Mouse (Mus musculus): ENCODE data around the gene Supt20. TPM values are rescaled to one million over a fixed set of nuclear protein-coding genes. Genes with fewer than 3 reads are reported as not detected.

The Supt20 gene
- polyA plus RNA-seq, 1 experiment, result 0.21 TPM

- no peaks in the 10 kb centered on the region for H3K27me3 ChIP-seq (ENCODE audit: control insufficient read depth)
- TF ChIP-seq GATA1 (IDR thresholded peaks at IDR 0.05; ENCODE audit: low read length), result no peak
- TF ChIP-seq TAL1 (IDR thresholded peaks at IDR 0.05; ENCODE audit: low read length), result no peak
- no peaks in the 10 kb centered on the region; the same call in 1 of the 2 replicates for H3K4me1 ChIP-seq (ENCODE audit: control insufficient read depth)
- H3K9me3 ChIP-seq (ENCODE audit: control insufficient read depth, low read length), result no peaks in the 10 kb centered on the region
- no peak overlapping the region for H3K4me3 ChIP-seq (replicated peaks)
- no peaks in the 10 kb centered on the region for H3K36me3 ChIP-seq (ENCODE audit: control insufficient read depth)
Observed at GRCm38 (mm10) chr3:54668141-54668540, 24.5 kb upstream of the Supt20 start.

- Histone ChIP-seq H3K4me1 (ENCODE audit: control insufficient read depth) (no peaks in the 10 kb centered on the region; the same call in 1 of the 2 replicates), H3K9me3 (ENCODE audit: control insufficient read depth, low read length) (no peaks in the 10 kb centered on the region), H3K27me3 (ENCODE audit: control insufficient read depth) (no peaks in the 10 kb centered on the region), H3K36me3 (ENCODE audit: control insufficient read depth) (no peaks in the 10 kb centered on the region), H3K4me3 (replicated peaks) (no peak overlapping the region)
- TF ChIP-seq TAL1 (IDR thresholded peaks at IDR 0.05; ENCODE audit: low read length), result no peak
- TF ChIP-seq GATA1 (IDR thresholded peaks at IDR 0.05; ENCODE audit: low read length), result no peak
Observed at GRCm38 (mm10) chr3:54668722-54669121, 23.9 kb upstream of the Supt20 start.

- Histone ChIP-seq H3K9me3 (ENCODE audit: control insufficient read depth, low read length) (no peaks in the 10 kb centered on the region), H3K27me3 (ENCODE audit: control insufficient read depth) (no peaks in the 10 kb centered on the region), H3K36me3 (ENCODE audit: control insufficient read depth) (no peaks in the 10 kb centered on the region), H3K4me1 (ENCODE audit: control insufficient read depth) (no peaks in the 10 kb centered on the region; the same call in 1 of the 2 replicates), H3K4me3 (replicated peaks) (no peak overlapping the region)
- TF ChIP-seq TAL1 (IDR thresholded peaks at IDR 0.05; ENCODE audit: low read length) (no peak), GATA1 (IDR thresholded peaks at IDR 0.05; ENCODE audit: low read length) (no peak)
Observed at GRCm38 (mm10) chr3:54669559-54669958, 23.0 kb upstream of the Supt20 start.

- Histone ChIP-seq H3K27me3 (ENCODE audit: control insufficient read depth) (no peaks in the 10 kb centered on the region), H3K4me3 (replicated peaks) (no peak overlapping the region), H3K4me1 (ENCODE audit: control insufficient read depth) (no peaks in the 10 kb centered on the region; the same call in 1 of the 2 replicates), H3K9me3 (ENCODE audit: control insufficient read depth, low read length) (no peaks in the 10 kb centered on the region), H3K36me3 (ENCODE audit: control insufficient read depth) (no peaks in the 10 kb centered on the region)
- TF ChIP-seq TAL1 (IDR thresholded peaks at IDR 0.05; ENCODE audit: low read length) (no peak), GATA1 (IDR thresholded peaks at IDR 0.05; ENCODE audit: low read length) (no peak)
Observed at GRCm38 (mm10) chr3:54672111-54672510, 20.5 kb upstream of the Supt20 start.

GRCm38 (mm10) chr3:54672557-54673529 is 19.8 kb upstream of the Supt20 start:
- Histone ChIP-seq H3K4me1 (ENCODE audit: control insufficient read depth) (no peaks in the 10 kb centered on the region; the same call in 1 of the 2 replicates), H3K27me3 (ENCODE audit: control insufficient read depth) (no peaks in the 10 kb centered on the region), H3K36me3 (ENCODE audit: control insufficient read depth) (no peaks in the 10 kb centered on the region), H3K4me3 (replicated peaks) (no peak overlapping the region), H3K9me3 (ENCODE audit: control insufficient read depth, low read length) (no peaks in the 10 kb centered on the region)
- TF ChIP-seq GATA1 (IDR thresholded peaks at IDR 0.05; ENCODE audit: low read length) (no peak), TAL1 (IDR thresholded peaks at IDR 0.05; ENCODE audit: low read length) (no peak)

- TF ChIP-seq TAL1 (IDR thresholded peaks at IDR 0.05; ENCODE audit: low read length) (no peak), GATA1 (IDR thresholded peaks at IDR 0.05; ENCODE audit: low read length) (no peak)
- Histone ChIP-seq H3K27me3 (ENCODE audit: control insufficient read depth) (no peaks in the 10 kb centered on the region), H3K4me3 (replicated peaks) (no peak overlapping the region), H3K4me1 (ENCODE audit: control insufficient read depth) (no peaks in the 10 kb centered on the region; the same call in 1 of the 2 replicates), H3K9me3 (ENCODE audit: control insufficient read depth, low read length) (no peaks in the 10 kb centered on the region), H3K36me3 (ENCODE audit: control insufficient read depth) (no peaks in the 10 kb centered on the region)
Observed at GRCm38 (mm10) chr3:54676818-54677217, 15.8 kb upstream of the Supt20 start.

- TF ChIP-seq TAL1 (IDR thresholded peaks at IDR 0.05; ENCODE audit: low read length) (no peak), GATA1 (IDR thresholded peaks at IDR 0.05; ENCODE audit: low read length) (no peak)
- no peak overlapping the region for H3K4me3 ChIP-seq (replicated peaks)
Observed at GRCm38 (mm10) chr3:54681310-54682204, 11.1 kb upstream of the Supt20 start.

GRCm38 (mm10) chr3:54685202-54685601 is 7.4 kb upstream of the Supt20 start:
- no peak for TF ChIP-seq TAL1 (IDR thresholded peaks at IDR 0.05; ENCODE audit: low read length)
- no peak for TF ChIP-seq GATA1 (IDR thresholded peaks at IDR 0.05; ENCODE audit: low read length)
- no peaks in the 10 kb centered on the region for H3K27me3 ChIP-seq (ENCODE audit: control insufficient read depth)
- H3K9me3 ChIP-seq (ENCODE audit: control insufficient read depth, low read length), result no peaks in the 10 kb centered on the region
- H3K4me3 ChIP-seq (replicated peaks), result no peak overlapping the region
- H3K4me1 ChIP-seq (ENCODE audit: control insufficient read depth), result no peaks in the 10 kb centered on the region
- H3K36me3 ChIP-seq (ENCODE audit: control insufficient read depth), result no peaks in the 10 kb centered on the region

More at GRCm38 (mm10) chr3:54681310-54682204, 11.1 kb upstream of the Supt20 start:
- Histone ChIP-seq H3K9me3 (ENCODE audit: control insufficient read depth, low read length) (no peaks in the 10 kb centered on the region), H3K27me3 (ENCODE audit: control insufficient read depth) (no peaks in the 10 kb centered on the region), H3K36me3 (ENCODE audit: control insufficient read depth) (no peaks in the 10 kb centered on the region), H3K4me1 (ENCODE audit: control insufficient read depth) (no peaks in the 10 kb centered on the region)
